Mouse (Mus musculus) stomach, embryonic 16.5 days (tissue): ENCODE measurements around the gene Cdyl2. TPM values are rescaled to one million over a fixed set of nuclear protein-coding genes. Genes with fewer than 3 reads are reported as not detected.

Experiments
- ATAC-seq: fragments of 200-750 bp; cut with Nextera tagmentation; 2 replicates; pipeline ENCODE4 v1.8.0; 2017; ENCODE audit warnings: moderate number of reproducible peaks, moderate TSS enrichment; ENCODE audit not compliant: insufficient read depth, low FRiP score
- H3K27ac ChIP-seq: fragments of 300-500 bp; sonication (generic); 2 replicates; pipeline ENCODE4 v1.5.1; 2014; ENCODE audit warnings: low read length
- H3K27me3 ChIP-seq: fragments of 300-500 bp; sonication (generic); 2 replicates; pipeline ENCODE4 v1.6.1; 2014; ENCODE audit warnings: low read length, control low read depth, mixed read lengths; ENCODE audit not compliant: control insufficient read depth, insufficient read depth
- H3K36me3 ChIP-seq: fragments of 300-500 bp; sonication (generic); 2 replicates; pipeline ENCODE4 v1.6.1; 2014; ENCODE audit warnings: low read length; ENCODE audit not compliant: control insufficient read depth, insufficient read depth
- H3K4me1 ChIP-seq: fragments of 300-500 bp; sonication (generic); 2 replicates; pipeline ENCODE4 v1.6.1; 2014; ENCODE audit warnings: low read length, control low read depth, mixed read lengths; ENCODE audit not compliant: control insufficient read depth, insufficient read depth
- H3K4me2 ChIP-seq: fragments of 300-500 bp; sonication (generic); 2 replicates; pipeline ENCODE4 v1.6.1; 2014; ENCODE audit warnings: low read depth, low read length, mixed read lengths
- H3K4me3 ChIP-seq: fragments of 300-500 bp; sonication (generic); replicated peaks from 2 replicates; pipeline ENCODE4 v1.5.1; 2014; ENCODE audit warnings: mild to moderate bottlenecking, low read length
- H3K9ac ChIP-seq: fragments of 300-500 bp; sonication (generic); 2 replicates; pipeline ENCODE4 v1.6.1; 2014; ENCODE audit warnings: low read length
- H3K9me3 ChIP-seq: fragments of 300-500 bp; sonication (generic); replicated peaks from 2 replicates; pipeline ENCODE4 v1.6.1; 2016; ENCODE audit warnings: low read length, control low read depth; ENCODE audit not compliant: control insufficient read depth
- WGBS: fragments of 180-500 bp; shearing (Covaris S2); extraction: QIAGEN DNeasy Blood & Tissue Kit; methylation state at CpG from one replicate; pipeline ENCODE4 v1.1.7; 2014; 5-methylcytosine and 5-hydroxymethylcytosine counted together
- polyA plus RNA-seq: library from polyadenylated mRNA; unstranded; fragments of >200 nt; fragmentation: Nextera tagmentation; extraction: Ambion mirVana; gene quantifications from 2 replicates; pipeline ENCODE4 v1.2.1, GENCODE M21; 2015

Gene Cdyl2
- polyA plus RNA-seq, 1 experiment from 2014 or later: 4.4 TPM

DNA sequence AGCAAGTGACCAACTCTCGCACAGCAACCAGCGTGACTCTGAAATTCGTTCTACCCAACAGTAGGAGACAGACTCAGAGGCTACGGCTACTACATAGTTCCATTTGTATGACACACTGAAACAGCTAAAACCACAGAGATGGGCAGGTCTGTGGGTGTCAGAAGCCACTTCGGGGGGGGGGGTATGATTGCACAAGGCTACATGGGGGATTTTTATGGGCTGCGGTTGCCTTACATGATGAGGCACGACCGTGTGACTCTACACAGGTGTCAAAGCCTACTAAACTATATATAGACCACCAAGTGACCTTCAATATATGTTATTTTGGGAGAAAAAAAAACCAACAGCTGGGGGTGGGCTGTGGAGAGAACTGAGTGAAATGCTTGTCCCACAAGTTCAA, 96.8 kb downstream of the Cdyl2 start:
- no peaks in the 10 kb centered on the region for H3K9me3 ChIP-seq
- WGBS: 80% methylated on average over 8 of the region's 8 CpGs
- H3K4me3 ChIP-seq: no peak overlapping the region
- no peak overlapping the region for H3K9ac ChIP-seq
- H3K36me3 ChIP-seq: no peaks in the 10 kb centered on the region
- H3K4me2 ChIP-seq: no peak overlapping the region
- no peaks in the 10 kb centered on the region for H3K27me3 ChIP-seq
- no peak overlapping the region for H3K27ac ChIP-seq
- H3K4me1 ChIP-seq: no peaks in the 10 kb centered on the region
- ATAC-seq: no peak

DNA sequence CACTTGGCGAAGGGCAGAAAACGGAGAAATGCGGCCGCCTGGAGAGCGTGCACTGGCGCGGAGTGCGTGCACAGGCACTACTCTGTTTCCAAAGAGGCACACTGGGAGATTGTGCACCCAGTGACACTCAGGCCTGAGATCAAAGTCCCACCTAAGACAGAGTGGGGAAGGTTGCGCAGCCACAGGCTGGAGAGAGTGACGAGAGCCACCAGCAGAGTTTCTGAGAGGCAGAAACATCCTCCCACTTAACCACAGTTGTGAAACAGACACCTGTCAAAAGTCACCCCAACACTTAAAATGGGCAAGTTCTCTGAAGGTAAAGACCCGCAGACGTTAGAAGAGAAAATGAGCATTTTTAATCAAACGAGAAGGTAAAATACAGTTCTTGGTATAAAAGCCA, 97.5 kb downstream of the Cdyl2 start:
- H3K4me3 ChIP-seq: no peak overlapping the region
- H3K4me2 ChIP-seq: no peak overlapping the region
- H3K9me3 ChIP-seq: no peaks in the 10 kb centered on the region
- H3K27ac ChIP-seq: no peak overlapping the region
- H3K27me3 ChIP-seq: no peaks in the 10 kb centered on the region
- H3K4me1 ChIP-seq: no peaks in the 10 kb centered on the region
- ATAC-seq: no peak
- no peak overlapping the region for H3K9ac ChIP-seq
- no peaks in the 10 kb centered on the region for H3K36me3 ChIP-seq
- 86% methylated on average over 13 of the region's 13 CpGs for WGBS

DNA sequence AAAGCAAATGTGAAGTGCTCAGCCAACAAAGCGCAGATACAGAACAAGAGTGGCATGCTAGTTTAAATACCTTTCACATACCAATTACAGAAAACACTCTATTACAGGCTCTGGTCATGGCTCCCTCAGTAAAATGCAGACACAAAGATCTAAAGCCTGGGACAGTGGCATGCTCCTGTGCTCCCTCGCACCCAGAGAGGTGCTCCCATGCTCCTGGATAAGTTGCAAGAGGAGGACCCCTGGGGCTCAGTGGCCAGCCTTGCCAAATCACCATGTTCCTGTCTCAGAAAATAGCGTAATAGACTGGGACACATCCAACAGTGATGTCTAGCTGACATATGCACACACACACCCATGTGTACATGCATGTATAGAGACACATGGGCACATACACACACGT, 98.4 kb downstream of the Cdyl2 start:
- Histone ChIP-seq H3K4me3 (no peak overlapping the region), H3K36me3 (no peaks in the 10 kb centered on the region), H3K27ac (no peak overlapping the region), H3K9me3 (no peaks in the 10 kb centered on the region), H3K4me1 (no peaks in the 10 kb centered on the region), H3K9ac (no peak overlapping the region), H3K4me2 (no peak overlapping the region), H3K27me3 (no peaks in the 10 kb centered on the region)
- no peak for ATAC-seq
- 90% methylated on average over 4 of the region's 4 CpGs for WGBS

GRCm38 (mm10) chr8:116633470-116634150, 99.2 kb downstream of the Cdyl2 start:
- no peaks in the 10 kb centered on the region for H3K27me3 ChIP-seq
- 0 out of 2 replicates have a peak, but pooled peaks cover 4% of the 10 kb centered on the region for H3K4me1 ChIP-seq
- no peak overlapping the region for H3K9ac ChIP-seq
- ATAC-seq: no peak
- H3K9me3 ChIP-seq: no peaks in the 10 kb centered on the region
- no peak overlapping the region for H3K4me3 ChIP-seq
- no peak overlapping the region for H3K27ac ChIP-seq
- H3K36me3 ChIP-seq: no peaks in the 10 kb centered on the region
- H3K4me2 ChIP-seq: no peak overlapping the region
- WGBS: 67% methylated on average over 10 of the region's 10 CpGs

DNA sequence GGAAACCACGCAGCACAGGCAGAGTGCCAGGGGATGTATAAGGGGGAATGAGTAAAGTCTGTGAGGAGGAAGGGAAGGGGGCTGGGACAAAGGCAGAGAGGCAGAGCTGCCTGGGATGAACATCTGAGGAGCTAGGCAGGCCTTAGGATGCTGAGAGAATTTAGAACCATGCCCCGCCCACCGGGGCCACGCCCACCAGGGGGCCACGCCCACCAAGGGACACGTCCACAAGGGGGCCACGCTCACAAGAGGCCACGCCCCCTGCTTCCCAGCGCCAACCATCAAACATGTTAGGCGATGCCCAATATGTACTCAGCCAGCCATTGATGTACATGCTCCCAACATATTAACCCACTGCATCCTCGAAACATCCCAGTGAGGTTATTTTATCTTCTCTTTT, 102.7 kb downstream of the Cdyl2 start:
- H3K9ac ChIP-seq: no peak overlapping the region
- H3K27ac ChIP-seq: no peak overlapping the region
- no peaks in the 10 kb centered on the region for H3K27me3 ChIP-seq
- no peaks in the 10 kb centered on the region for H3K36me3 ChIP-seq
- H3K4me3 ChIP-seq: no peak overlapping the region
- 0 out of 2 replicates have a peak, but pooled peaks cover 4% of the 10 kb centered on the region for H3K4me1 ChIP-seq
- no peak overlapping the region for H3K4me2 ChIP-seq
- no peak for ATAC-seq
- WGBS: 44% methylated on average over 11 of the region's 11 CpGs
- H3K9me3 ChIP-seq: no peaks in the 10 kb centered on the region

DNA sequence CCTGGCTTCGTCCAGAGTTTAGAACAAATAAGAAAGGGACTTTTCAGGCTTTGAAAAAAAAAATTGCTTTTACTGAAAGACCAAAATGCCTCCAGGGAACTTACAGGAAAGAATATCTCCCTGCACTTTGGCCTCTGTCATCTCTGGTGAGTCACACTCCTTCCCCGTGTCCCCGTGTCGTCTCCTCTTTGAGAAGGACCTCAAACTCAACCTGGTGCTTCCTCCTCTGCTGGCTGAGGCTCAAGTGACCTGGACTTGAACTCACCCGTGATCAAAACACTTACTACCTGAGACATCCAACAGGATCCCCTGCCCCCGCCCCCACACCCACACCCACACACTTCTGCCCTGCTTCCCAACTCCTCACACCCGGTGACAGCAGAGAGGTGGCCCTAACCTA, 103.8 kb downstream of the Cdyl2 start:
- Histone ChIP-seq H3K9me3 (no peaks in the 10 kb centered on the region), H3K36me3 (no peaks in the 10 kb centered on the region), H3K4me3 (no peak overlapping the region), H3K4me2 (no peak overlapping the region), H3K9ac (no peak overlapping the region), H3K27me3 (no peaks in the 10 kb centered on the region), H3K4me1 (0 out of 2 replicates have a peak, but pooled peaks cover 4% of the 10 kb centered on the region), H3K27ac (no peak overlapping the region)
- 59% methylated on average over 7 of the region's 7 CpGs for WGBS
- ATAC-seq: no peak

GRCm38 (mm10) chr8:116627854-116628479, 104.8 kb downstream of the Cdyl2 start:
- no peak overlapping the region for H3K27ac ChIP-seq
- H3K27me3 ChIP-seq: no peaks in the 10 kb centered on the region
- H3K9me3 ChIP-seq: no peaks in the 10 kb centered on the region
- no peak overlapping the region for H3K4me2 ChIP-seq
- H3K36me3 ChIP-seq: no peaks in the 10 kb centered on the region
- no peak overlapping the region for H3K4me3 ChIP-seq
- H3K4me1 ChIP-seq: 0 out of 2 replicates have a peak, but pooled peaks cover 4% of the 10 kb centered on the region
- 88% methylated on average over 2 of the region's 2 CpGs for WGBS
- H3K9ac ChIP-seq: no peak overlapping the region
- no peak for ATAC-seq

GRCm38 (mm10) chr8:116623591-116623990, 109.2 kb downstream of the Cdyl2 start:
- H3K9me3 ChIP-seq: no peaks in the 10 kb centered on the region
- peaks cover 5% of the 10 kb centered on the region for H3K4me1 ChIP-seq
- ATAC-seq: no peak
- no peak overlapping the region for H3K9ac ChIP-seq
- no peak overlapping the region for H3K4me3 ChIP-seq
- WGBS: 95% methylated on average over 11 of the region's 11 CpGs
- no peaks in the 10 kb centered on the region for H3K27me3 ChIP-seq
- H3K36me3 ChIP-seq: no peaks in the 10 kb centered on the region
- no peak overlapping the region for H3K27ac ChIP-seq
- no peak overlapping the region for H3K4me2 ChIP-seq

DNA sequence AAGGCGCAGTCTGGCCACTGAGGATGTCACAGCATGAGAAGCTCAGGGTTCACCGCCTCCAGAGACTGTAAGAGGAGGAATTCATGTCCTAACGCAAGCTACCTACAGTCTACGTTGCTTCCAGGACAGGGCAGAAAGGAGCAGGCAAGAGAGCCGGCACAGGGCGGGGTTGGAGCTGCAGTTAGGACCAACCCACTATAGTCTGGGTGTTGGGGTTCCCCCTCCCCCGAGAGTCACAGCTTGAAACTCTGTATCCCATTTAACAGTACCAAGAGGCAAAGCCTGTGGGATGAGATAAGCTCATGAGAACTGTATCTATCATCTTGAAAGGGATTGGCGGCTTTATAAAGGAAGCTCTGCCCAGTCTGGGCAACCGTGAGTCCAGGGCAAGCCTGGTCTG, 110.5 kb downstream of the Cdyl2 start:
- Histone ChIP-seq H3K27ac (no peak overlapping the region), H3K36me3 (no peaks in the 10 kb centered on the region), H3K9me3 (no peaks in the 10 kb centered on the region), H3K4me1 (peaks cover 5% of the 10 kb centered on the region), H3K27me3 (no peaks in the 10 kb centered on the region), H3K4me2 (no peak overlapping the region), H3K9ac (no peak overlapping the region), H3K4me3 (no peak overlapping the region)
- no peak for ATAC-seq
- WGBS: 78% methylated on average over 9 of the region's 9 CpGs
